Mouse (Mus musculus): ENCODE results near the gene 2610301B20Rik. TPM values are rescaled to one million over a fixed set of nuclear protein-coding genes. Genes with fewer than 3 reads are reported as not detected.

2610301B20Rik gene
- total RNA-seq, 1 experiment from 2014 or later, result 16.4 TPM

Small RNA genes within 50 kb of the gene (microRNA-seq; reads per million reads assigned to microRNA genes)
- gene Mir3471-1 (0 reads per million in 2 experiments), gene n-TSaga9 (13.2 to 21.7 reads per million in 2 experiments)
